Mouse (Mus musculus) CD4-positive naive resting alpha-beta T cell, adult 57 days (primary cell): ENCODE data around the gene Cep95. TPM values are rescaled to one million over a fixed set of nuclear protein-coding genes. Genes with fewer than 3 reads are reported as not detected.

ENCODE experiments used
- total RNA-seq: library from RNA; stranded (reverse); gene quantifications from one replicate; pipeline ENCODE4 v1.2.4, GENCODE M21; 2023

The Cep95 gene
- total RNA-seq, result 39.8 TPM

GRCm38 (mm10) chr11:106788775-106789459, at the start of gene Cep95, which contains the start of gene Ddx5:
TSS of gene Cep95 (plus strand) at chr11:106789252.
TSS of gene Ddx5 (minus strand) at chr11:106789185.

GRCm38 (mm10) chr11:106750121-106750751, 38.8 kb upstream of the Cep95 start, which contains the start of gene Pecam1:
TSS of gene Pecam1 (minus strand) at chr11:106750628.

GRCm38 (mm10) chr11:106751039-106752018, 37.7 kb upstream of the Cep95 start, which contains the start of gene Milr1:
TSS of gene Milr1 (plus strand) at chr11:106751226.

GRCm38 (mm10) chr11:106779388-106780088, 9.5 kb upstream of the Cep95 start, which contains the start of gene Polg2:
TSS of gene Polg2 (minus strand) at chr11:106779537.

Other genes starting within 250 kb of the Cep95 start
- gene Tex2, start 175.8 kb upstream of the Cep95 start, total RNA-seq, result 56.7 TPM
- gene Pecam1, start 38.6 kb upstream of the Cep95 start, total RNA-seq, result 222 TPM
- gene Milr1, start 38.0 kb upstream of the Cep95 start, total RNA-seq, result 8.7 TPM
- 83.6 TPM for gene Polg2, start 9.7 kb upstream of the Cep95 start, total RNA-seq
- 3,062 TPM for gene Ddx5, start 67 bp upstream of the Cep95 start, total RNA-seq
- gene Smurf2, start 131.5 kb downstream of the Cep95 start, total RNA-seq, result 66.1 TPM
- 17.2 TPM for gene Kpna2, start 210.3 kb downstream of the Cep95 start, total RNA-seq
- gene 1810010H24Rik, start 236.4 kb downstream of the Cep95 start, total RNA-seq, result not detected